Comparison of ENCODE assay signal across 32 mouse cellular contexts in genomic region chr6:106078629-106079028, GRCm38 (mm10).
"Had no signal": no experiment of that assay in that cellular context is flagged by ENCODE, and none has a peak within 500 bp of the region (broad histone marks: within the 10 kb centered on the region; RNA-seq: fewer than 3 reads in every experiment).

No protein-coding gene starts in this region.

- DNase-seq: heart, postnatal 10 days; heart, postnatal 14 days; heart, postnatal 36 days; heart, postnatal 4 days; kidney, adult 11 months; kidney, adult 18-20 months; kidney, adult 8-10 months; kidney, postnatal 10 days; kidney, postnatal 14 days; kidney, postnatal 25 days; kidney, postnatal 36 days; kidney, postnatal 4 days; layer of hippocampus, adult 9-11 months; layer of hippocampus, postnatal 36 days had no signal

- H3K4me2 ChIP-seq: heart, embryonic 11.5 days; heart, embryonic 12.5 days; heart, embryonic 13.5 days; heart, embryonic 15.5 days; hindbrain, embryonic 12.5 days; hindbrain, embryonic 13.5 days; hindbrain, embryonic 14.5 days; hindbrain, embryonic 15.5 days; intestine, embryonic 15.5 days; kidney, embryonic 15.5 days had no signal

- ATAC-seq: hindbrain, postnatal 0 days; inflammation-experienced regulatory T-cells, adult 6 months; intestine, embryonic 15.5 days; intestine, embryonic 16.5 days; intestine, postnatal 0 days had no signal

- H3K4me1 ChIP-seq: heart, embryonic 10.5 days; heart, embryonic 12.5 days; heart, embryonic 13.5 days; heart, embryonic 15.5 days; hindbrain, embryonic 13.5 days; intestine, embryonic 15.5 days; kidney, embryonic 15.5 days had no signal

- H3K9ac ChIP-seq: heart, embryonic 12.5 days; heart, embryonic 13.5 days; heart, embryonic 15.5 days; hindbrain, embryonic 12.5 days; hindbrain, embryonic 13.5 days; hindbrain, embryonic 14.5 days; hindbrain, embryonic 15.5 days; intestine, embryonic 15.5 days; kidney, embryonic 15.5 days had no signal

- H3K9me3 ChIP-seq: heart, embryonic 10.5 days; heart, embryonic 12.5 days; heart, embryonic 13.5 days; heart, embryonic 15.5 days; hindbrain, embryonic 10.5 days; hindbrain, embryonic 12.5 days; hindbrain, embryonic 13.5 days; hindbrain, embryonic 15.5 days; intestine, embryonic 15.5 days; kidney, embryonic 15.5 days had no signal

- H3K27me3 ChIP-seq: heart, embryonic 12.5 days; heart, embryonic 13.5 days; heart, embryonic 15.5 days; hindbrain, embryonic 12.5 days; hindbrain, embryonic 13.5 days; hindbrain, embryonic 15.5 days; intestine, embryonic 15.5 days; kidney, embryonic 15.5 days had no signal

- H3K4me3 ChIP-seq: heart, embryonic 10.5 days; heart, embryonic 12.5 days; heart, embryonic 13.5 days; heart, embryonic 15.5 days; hindbrain, embryonic 10.5 days; hindbrain, embryonic 12.5 days; hindbrain, embryonic 13.5 days; hindbrain, embryonic 15.5 days; intestine, embryonic 15.5 days; kidney, embryonic 15.5 days; layer of hippocampus, adult 2 months had no signal

- H3K36me3 ChIP-seq: heart, embryonic 10.5 days; heart, embryonic 12.5 days; heart, embryonic 13.5 days; heart, embryonic 15.5 days; hindbrain, embryonic 10.5 days; hindbrain, embryonic 12.5 days; hindbrain, embryonic 13.5 days; hindbrain, embryonic 15.5 days; intestine, embryonic 15.5 days; kidney, embryonic 15.5 days had no signal

- H3K27ac ChIP-seq: heart, embryonic 10.5 days; heart, embryonic 13.5 days; heart, embryonic 15.5 days; hindbrain, embryonic 10.5 days; hindbrain, embryonic 12.5 days; hindbrain, postnatal 0 days; intestine, embryonic 15.5 days; kidney, embryonic 15.5 days; kidney, postnatal 0 days; layer of hippocampus, adult 2 months had no signal
